Comparison of ENCODE assay signal across 11 mouse cellular contexts in genomic region chr19:61085217-61085616, GRCm38 (mm10). TPM values are rescaled to one million over a fixed set of nuclear protein-coding genes. Genes with fewer than 3 reads are reported as not detected.
A peak's percentile ranks its signal among the peaks of the same experiment; 100 is the strongest.
DNase-seq lines count a peak whose midpoint lies in the region; TF ChIP-seq lines count a peak whose summit lies in the region.
"Had no signal": no experiment of that assay in that cellular context is flagged by ENCODE, and none has a peak within 500 bp of the region (broad histone marks: within the 10 kb centered on the region; RNA-seq: fewer than 3 reads in every experiment).

No protein-coding gene starts in this region.

- no peak overlapping the region for H3K27ac ChIP-seq in heart, adult 2 months
- no peak overlapping the region for H3K27ac ChIP-seq in heart, embryonic 10.5 days
- peak overlapping the region; percentile 29; the same call in 1 of the 2 replicates for H3K27ac ChIP-seq in MEL (ENCODE audit: control insufficient read depth, low read depth, low read length)
- H3K27ac ChIP-seq in cerebellum, adult 2 months (ENCODE audit: insufficient read depth, low read length) = no peak overlapping the region

- no peak overlapping the region for H3K4me3 ChIP-seq in heart, adult 2 months
- H3K4me3 ChIP-seq in heart, embryonic 10.5 days = no peak overlapping the region
- H3K4me3 ChIP-seq in MEL (ENCODE audit: control insufficient read depth in 1 of 2, insufficient read depth in 1 of 2, low read depth in 2 of 2, low read length in 2 of 2) = no peak overlapping the region
- H3K4me3 ChIP-seq in cerebellum, adult 2 months (replicated peaks; ENCODE audit: insufficient read depth, low read depth, low read length) = no peak overlapping the region

- H3K27me3 ChIP-seq in heart, adult 2 months (ENCODE audit: control insufficient read depth, insufficient read depth, low read length) = no peaks in the 10 kb centered on the region
- no peaks in the 10 kb centered on the region for H3K27me3 ChIP-seq in heart, embryonic 10.5 days (ENCODE audit: insufficient read depth, poor library complexity, severe bottlenecking)
- no peaks in the 10 kb centered on the region for H3K27me3 ChIP-seq in MEL (ENCODE audit: control insufficient read depth in 1 of 2, insufficient read depth in 2 of 2, low read length in 2 of 2)
- no peaks in the 10 kb centered on the region for H3K27me3 ChIP-seq in cerebellum, adult 2 months (ENCODE audit: control insufficient read depth, insufficient read depth, low read length)
- H3K27me3 ChIP-seq: CH12.LX, Patski had no signal

- no peaks in the 10 kb centered on the region for H3K79me2 ChIP-seq in heart, adult 2 months (replicated peaks; ENCODE audit: control insufficient read depth, insufficient read depth, low read length)
- no peaks in the 10 kb centered on the region for H3K79me2 ChIP-seq in MEL (ENCODE audit: control insufficient read depth, insufficient read depth, low read length, poor library complexity)

- 70% methylated on average over 2 of the region's 2 CpGs for WGBS in heart, adult 2 months
- WGBS in heart, embryonic 10.5 days = 63% methylated on average over 2 of the region's 2 CpGs
- WGBS in cerebellum, adult 2 months = 83% methylated on average over 2 of the region's 2 CpGs

- intact Hi-C loops in heart, adult 2 months (cut with DNase I) = loop anchor here (1.0 kb wide), 1 partner anchor 202 kb away; no protein-coding TSS in a partner anchor

- TF ChIP-seq RAD21 in MEL (IDR thresholded peaks at IDR 0.05; ENCODE audit: low read depth, low read length) = no peak

- no peak overlapping the region for H3K9ac ChIP-seq in heart, adult 2 months (ENCODE audit: low read depth, low read length)
- no peak overlapping the region for H3K9ac ChIP-seq in MEL (ENCODE audit: control insufficient read depth, low read depth, low read length, poor library complexity, severe bottlenecking)

- H3K4me1 ChIP-seq in heart, adult 2 months (ENCODE audit: control insufficient read depth, insufficient read depth, low read length) = no peaks in the 10 kb centered on the region; the same call in 1 of the 2 replicates
- no peaks in the 10 kb centered on the region for H3K4me1 ChIP-seq in heart, embryonic 10.5 days
- H3K4me1 ChIP-seq in MEL (ENCODE audit: control insufficient read depth in 1 of 2, insufficient read depth in 2 of 2, low read length in 2 of 2) = peaks cover 16 to 29% of the 10 kb centered on the region in 2 experiments
- peaks cover 5% of the 10 kb centered on the region; the same call in 1 of the 2 replicates for H3K4me1 ChIP-seq in cerebellum, adult 2 months (ENCODE audit: control insufficient read depth, insufficient read depth, low read length)

- H3K9me3 ChIP-seq in heart, embryonic 10.5 days = no peaks in the 10 kb centered on the region
- no peaks in the 10 kb centered on the region for H3K9me3 ChIP-seq in MEL (replicated peaks; ENCODE audit: insufficient read depth, low read length)
- H3K9me3 ChIP-seq: G1E had no signal

- TF ChIP-seq POLR2A in heart, adult 2 months (IDR thresholded peaks at IDR 0.05; ENCODE audit: insufficient read depth, low read depth, low read length) = no peak
- TF ChIP-seq POLR2A in MEL (IDR thresholded peaks at IDR 0.05; ENCODE audit: control insufficient read depth in 1 of 2, insufficient read depth in 1 of 2, low read depth in 1 of 2, low read length in 2 of 2, poor library complexity in 1 of 2) = no peak
- TF ChIP-seq POLR2A in cerebellum, adult 2 months (IDR thresholded peaks at IDR 0.05; ENCODE audit: borderline replicate concordance, insufficient read depth, low read length) = no peak

- TF ChIP-seq CTCF in heart, adult 2 months (IDR thresholded peaks at IDR 0.05) = no peak
- peak in 1 of 3 experiments; percentile 1; a peak in 1 of 6 replicates for TF ChIP-seq CTCF in MEL (IDR thresholded peaks at IDR 0.05 in 2 of 3, conservative IDR thresholded peaks at IDR 0.05 in 1 of 3; ENCODE audit: control insufficient read depth in 1 of 3, insufficient read depth in 1 of 3, low read depth in 2 of 3, low read length in 3 of 3, poor library complexity in 1 of 3, severe bottlenecking in 1 of 3)
- TF ChIP-seq CTCF in cerebellum, adult 2 months (IDR thresholded peaks at IDR 0.05; ENCODE audit: borderline replicate concordance, insufficient read depth, low read depth, low read length) = no peak

- DNase-seq in heart, adult 11 months = peak; percentile 4
- no peak for DNase-seq in heart, adult 2 months
- peak; percentile 24 for DNase-seq in heart, embryonic 10.5 days (ENCODE audit: low spot score)
- no peak for DNase-seq in heart, adult 18-20 months
- DNase-seq in MEL (ENCODE audit: low read depth, low spot score) (peak; percentile 80), MEL-GATA-1-ER (ENCODE audit: extremely low read depth, low read depth) (peak; percentile 69)
- DNase-seq in embryo, embryonic 10.5 days (ENCODE audit: low spot score) = no peak
- DNase-seq in cerebellum, adult 2 months = no peak

- H3K36me3 ChIP-seq in heart, adult 2 months (ENCODE audit: control insufficient read depth, insufficient read depth, low read length) = no peaks in the 10 kb centered on the region
- peaks cover 43% of the 10 kb centered on the region; the same call in 1 of the 2 replicates for H3K36me3 ChIP-seq in heart, embryonic 10.5 days
- H3K36me3 ChIP-seq in MEL (ENCODE audit: control insufficient read depth in 1 of 2, insufficient read depth in 2 of 2, low read length in 2 of 2) = peaks cover 0 to 24% of the 10 kb centered on the region in 2 experiments; a peak in 2 of 4 replicates
- H3K36me3 ChIP-seq: G1E had no signal

- TF ChIP-seq EP300 in heart, adult 2 months (IDR thresholded peaks at IDR 0.05; ENCODE audit: insufficient read depth, low read depth, low read length) = no peak
- TF ChIP-seq EP300 in MEL (IDR thresholded peaks at IDR 0.05; ENCODE audit: low read depth in 1 of 2, low read length in 2 of 2) = peak; percentile 94 to 98

TF ChIP-seq in MEL, 35 proteins besides CTCF, POLR2A, EP300 and RAD21:
- TF ChIP-seq CHD2 (IDR thresholded peaks at IDR 0.05; ENCODE audit: low read length) (0 out of 2 replicates have a peak, but pooled peaks have one; percentile 17), MXI1 (IDR thresholded peaks at IDR 0.05; ENCODE audit: low read depth, low read length) (peak; percentile 44), CHD1 (IDR thresholded peaks at IDR 0.05; ENCODE audit: low read depth, low read length) (no peak), E2F4 (IDR thresholded peaks at IDR 0.05; ENCODE audit: borderline replicate concordance, low read depth, low read length) (no peak), MYC (IDR thresholded peaks at IDR 0.05; ENCODE audit: low read depth, low read length) (peak; percentile 48; the same call in 1 of the 2 replicates), MYB (IDR thresholded peaks at IDR 0.05; ENCODE audit: low read depth, low read length) (0 out of 2 replicates have a peak, but pooled peaks have one; percentile 43), TAL1 (IDR thresholded peaks at IDR 0.05; ENCODE audit: low read length) (peak; percentile 94), MAZ (IDR thresholded peaks at IDR 0.05; ENCODE audit: low read depth, low read length) (peak; percentile 19; the same call in 1 of the 2 replicates), HCFC1 (IDR thresholded peaks at IDR 0.05; ENCODE audit: low read depth, low read length) (0 out of 2 replicates have a peak, but pooled peaks have one; percentile 25), JUND (IDR thresholded peaks at IDR 0.05; ENCODE audit: low read depth, low read length) (no peak), SMC3 (IDR thresholded peaks at IDR 0.05; ENCODE audit: low read depth, low read length) (peak; percentile 22; the same call in 1 of the 2 replicates), ZNF384 (IDR thresholded peaks at IDR 0.05; ENCODE audit: low read depth, low read length) (peak; percentile 99), GATA1 (IDR thresholded peaks at IDR 0.05; ENCODE audit: low read depth, low read length) (peak; percentile 96), ZKSCAN1 (IDR thresholded peaks at IDR 0.05; ENCODE audit: low read depth, low read length) (no peak), SIN3A (IDR thresholded peaks at IDR 0.05; ENCODE audit: low read length) (peak; percentile 79), MAFK (IDR thresholded peaks at IDR 0.05; ENCODE audit: borderline replicate concordance, low read depth, low read length) (peak; percentile 59; the same call in 1 of the 2 replicates), RCOR1 (IDR thresholded peaks at IDR 0.05; ENCODE audit: low read depth, low read length) (peak; percentile 99), ETS1 (IDR thresholded peaks at IDR 0.05; ENCODE audit: low read depth, low read length) (peak; percentile 89), ZC3H11A (IDR thresholded peaks at IDR 0.05; ENCODE audit: low read depth, low read length) (0 out of 2 replicates have a peak, but pooled peaks have one; percentile 10), NELFE (IDR thresholded peaks at IDR 0.05; ENCODE audit: low read depth, low read length) (no peak), TCF12 (IDR thresholded peaks at IDR 0.05; ENCODE audit: low read depth, low read length) (peak; percentile 96)

RNA-seq across cellular contexts. Expression of gene Zfp950, which starts 55.4 kb away (rescaled TPM):
- 10 to 100 TPM in 1 of 2 experiments, 1 to 10 TPM in 1; 7.3 to 10.5 TPM for total RNA-seq in heart, adult 2 months (2021)
- polyA plus RNA-seq in heart, adult 2 months (2012; rRNA removed) = 4.7 and 10.2 TPM in 2 replicates
- 21.8 and 26.0 TPM in 2 replicates for polyA plus RNA-seq in heart, embryonic 10.5 days (2016; fragmentation: Nextera tagmentation; extraction: Ambion mirVana)
- total RNA-seq in heart, adult 18-20 months (2021) = 10 to 100 TPM; 11.5 to 14.0 TPM
- total RNA-seq in MEL (2012; rRNA removed) = 9.9 and 12.1 TPM in 2 replicates
- polyA plus RNA-seq in MEL (2012; ENCODE audit: insufficient read depth in 1 of 2, insufficient read length in 2 of 2, low read depth in 1 of 2, low replicate concordance in 2 of 2, missing spikeins in 1 of 2) = 100 to 1,000 TPM in 1 of 2 experiments, 1 to 10 TPM in 1; 5.4 to 113 TPM
- polyA plus RNA-seq in cerebellum, adult 2 months (2012; rRNA removed) = 28.6 and 29.8 TPM in 2 replicates

Comparison
In these comparisons a context has a peak if more than half of its experiments do, and no peak if none do; other contexts are left out.
1. DNase-seq: peak in heart, adult 11 months (single experiment), heart, embryonic 10.5 days (single experiment), MEL (single experiment) and MEL-GATA-1-ER (single experiment); none in heart, adult 2 months (0 of 2), heart, adult 18-20 months (0 of 2), embryo, embryonic 10.5 days (single experiment) and cerebellum, adult 2 months (0 of 2).